Mouse (Mus musculus) large intestine, adult 2 months (tissue): ENCODE measurements around the gene Spag5. TPM values are rescaled to one million over a fixed set of nuclear protein-coding genes. Genes with fewer than 3 reads are reported as not detected.

Experiments
- DNase-seq: peaks from one replicate; pipeline ENCODE4 v3.0.0-alpha.2; 2012; ENCODE audit warnings: low read depth, low spot score
- WGBS: fragments of 180-500 bp; shearing (Covaris S2); methylation state at CpG from one replicate; pipeline ENCODE4 v1.1.7; 2018; 5-methylcytosine and 5-hydroxymethylcytosine counted together
- polyA plus RNA-seq: library from polyadenylated mRNA; depleted of rRNA; stranded (reverse); fragments of >200 nt; gene quantifications from 2 replicates; pipeline ENCODE4 v1.2.3, GENCODE M21; 2012

The Spag5 gene
- polyA plus RNA-seq, 1 experiment: 11.2 TPM

- 94% methylated on average over 10 of the region's 10 CpGs for WGBS
- no peak for DNase-seq
Observed at GRCm38 (mm10) chr11:78347070-78347754, 45.9 kb downstream of the Spag5 start.

- no peak for DNase-seq
- 54% methylated on average over 9 of the region's 9 CpGs for WGBS
Observed at GRCm38 (mm10) chr11:78347908-78348307, 46.6 kb downstream of the Spag5 start.

- WGBS: 75% methylated on average over 7 of the region's 7 CpGs
- DNase-seq: no peak
Observed at GRCm38 (mm10) chr11:78348474-78348873, 47.1 kb downstream of the Spag5 start.

- no peak for DNase-seq
- WGBS: 49% methylated on average over 4 of the region's 4 CpGs
Observed at GRCm38 (mm10) chr11:78349441-78350358, 48.4 kb downstream of the Spag5 start.

GRCm38 (mm10) chr11:78353081-78353480 lies 51.8 kb downstream of the Spag5 start:
- WGBS: 79% methylated on average over 1 of the region's 1 CpGs
- no peak for DNase-seq

GRCm38 (mm10) chr11:78354905-78355304 lies 53.6 kb downstream of the Spag5 start:
- DNase-seq: no peak
- 88% methylated on average over 6 of the region's 6 CpGs for whole genome bisulfite sequencing

GRCm38 (mm10) chr11:78355471-78356238 lies 54.3 kb downstream of the Spag5 start:
- no peak for DNase-seq
- WGBS: 33% methylated on average over 4 of the region's 4 CpGs

GRCm38 (mm10) chr11:78358330-78359007 lies 57.1 kb downstream of the Spag5 start:
- no peak for DNase-seq
- 20% methylated on average over 22 of the region's 22 CpGs for WGBS

GRCm38 (mm10) chr11:78360125-78360788 lies 58.9 kb downstream of the Spag5 start:
- 10% methylated on average over 13 of the region's 13 CpGs for WGBS

GRCm38 (mm10) chr11:78360789-78361131 lies 59.4 kb downstream of the Spag5 start:
- DNase-seq: no peak
- 67% methylated on average over 2 of the region's 2 CpGs for WGBS

More at GRCm38 (mm10) chr11:78360125-78360788, 58.9 kb downstream of the Spag5 start:
- DNase-seq: no peak

GRCm38 (mm10) chr11:78363309-78364007 lies 62.1 kb downstream of the Spag5 start:
- WGBS: 28% methylated on average over 13 of the region's 13 CpGs
- DNase-seq: no peak

GRCm38 (mm10) chr11:78364103-78364502 lies 62.8 kb downstream of the Spag5 start:
- WGBS: 9% methylated on average over 7 of the region's 8 CpGs
- no peak for DNase-seq

GRCm38 (mm10) chr11:78367456-78368225 lies 66.3 kb downstream of the Spag5 start:
- WGBS: 54% methylated on average over 15 of the region's 15 CpGs

GRCm38 (mm10) chr11:78370389-78370788 lies 69.1 kb downstream of the Spag5 start:
- 14% methylated on average over 1 of the region's 1 CpGs for WGBS
- no peak for DNase-seq

More at GRCm38 (mm10) chr11:78367456-78368225, 66.3 kb downstream of the Spag5 start:
- no peak for DNase-seq

GRCm38 (mm10) chr11:78371711-78372110 lies 70.4 kb downstream of the Spag5 start:
- no peak for DNase-seq
- WGBS: 92% methylated on average over 11 of the region's 11 CpGs
